Mouse (Mus musculus): ENCODE data around the gene BC049762. TPM values are rescaled to one million over a fixed set of nuclear protein-coding genes. Genes with fewer than 3 reads are reported as not detected.

Gene BC049762
- total RNA-seq, 1 experiment from 2014 or later = not detected

DNA sequence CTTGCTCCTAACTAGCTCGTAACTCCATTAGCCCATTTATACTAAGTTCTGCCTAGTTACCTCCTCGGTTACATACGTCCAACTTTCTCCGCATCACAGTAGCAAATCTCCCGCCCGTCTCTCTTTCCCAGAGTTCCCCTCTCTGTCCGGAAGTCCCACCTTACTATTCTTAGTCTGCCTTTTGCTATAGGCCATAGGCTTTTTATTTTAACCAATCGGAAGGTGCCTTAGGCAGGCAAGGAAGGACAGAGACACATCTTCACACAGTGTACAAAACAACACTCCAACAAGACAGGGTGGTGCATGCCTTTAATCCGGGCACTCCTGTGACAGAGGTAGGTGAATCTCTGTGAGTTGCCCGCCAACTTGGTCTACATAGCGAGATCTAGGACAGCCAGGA, 42.5 kb downstream of the BC049762 start, which contains the start of gene Gm12569:
Gene Gm12569, plus strand, starts transcription at position 166 of the 400 bp plus-strand sequence.
- no peak for ATAC-seq (replicated peaks; ENCODE audit: low read depth, poor library complexity, severe bottlenecking)

DNA sequence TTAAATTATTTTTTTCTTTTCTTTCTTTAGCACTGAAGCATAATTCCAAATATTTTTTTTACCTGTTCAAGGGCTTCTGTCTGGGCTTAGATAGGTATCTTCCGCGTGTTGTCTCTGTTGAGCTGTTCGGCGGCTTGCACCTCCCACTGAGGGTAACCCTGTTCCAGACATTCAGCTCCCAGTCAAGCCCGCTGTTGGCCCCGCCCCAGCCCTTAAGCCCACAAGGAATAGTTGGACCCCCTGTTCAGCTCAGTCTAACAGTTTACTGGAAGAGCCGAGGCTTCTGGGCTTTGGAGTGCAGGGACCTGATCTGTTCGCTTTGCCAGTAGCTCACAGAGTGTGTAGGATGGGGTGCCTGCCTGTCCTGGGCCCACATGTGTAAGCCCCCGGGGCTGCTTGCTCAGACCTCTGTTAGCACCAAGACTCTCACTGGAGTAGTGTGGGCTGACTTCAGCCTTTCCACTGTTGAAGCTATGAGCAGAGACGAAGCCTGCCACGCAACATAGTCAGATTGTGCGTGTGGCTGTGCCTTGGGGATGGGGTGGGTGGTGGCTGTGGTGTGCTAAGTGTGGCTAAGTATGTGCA, 43.4 kb downstream of the BC049762 start:
- no peak for ATAC-seq (replicated peaks; ENCODE audit: low read depth, poor library complexity, severe bottlenecking)

DNA sequence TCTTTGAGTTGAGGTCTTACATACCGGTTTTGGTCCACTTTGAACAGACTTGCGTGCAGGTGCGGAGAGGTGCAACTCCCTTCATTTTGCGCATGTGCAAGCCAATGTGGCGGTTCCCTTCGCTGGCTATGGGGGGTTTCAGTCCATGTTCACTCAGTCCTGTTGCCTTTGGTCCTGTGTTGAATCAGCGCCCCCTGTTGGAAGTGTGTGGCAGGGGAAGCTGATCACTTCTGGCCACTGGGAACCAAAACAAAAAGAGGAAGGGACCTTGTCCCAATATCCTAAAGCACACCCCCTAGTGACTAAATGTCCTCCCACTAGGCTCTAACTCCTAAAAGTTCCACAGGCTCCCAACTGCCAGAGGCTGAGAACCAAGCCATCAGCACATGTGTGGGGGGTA, 48.8 kb downstream of the BC049762 start:
- ATAC-seq (replicated peaks; ENCODE audit: low read depth, poor library complexity, severe bottlenecking) = no peak

DNA sequence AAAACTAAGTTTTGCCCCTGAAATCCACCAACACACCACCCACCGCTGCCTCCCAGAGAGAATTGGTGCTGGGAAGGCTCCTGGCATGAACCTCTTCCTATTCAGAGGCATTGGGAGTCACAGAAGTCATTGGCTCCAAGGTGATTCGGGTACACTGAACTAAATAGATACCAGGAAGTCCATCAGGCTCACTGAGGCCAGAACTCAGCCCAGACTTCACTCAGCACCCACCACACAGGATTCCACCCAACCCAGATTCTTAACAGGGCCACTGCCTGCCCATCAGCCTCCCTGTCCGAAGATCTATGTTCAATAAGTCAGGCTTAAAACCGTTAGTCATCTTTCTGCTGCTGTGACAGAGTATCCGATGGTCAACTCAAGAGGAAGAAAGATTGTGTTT, 51.4 kb downstream of the BC049762 start:
- no peak for ATAC-seq (replicated peaks; ENCODE audit: low read depth, poor library complexity, severe bottlenecking)

DNA sequence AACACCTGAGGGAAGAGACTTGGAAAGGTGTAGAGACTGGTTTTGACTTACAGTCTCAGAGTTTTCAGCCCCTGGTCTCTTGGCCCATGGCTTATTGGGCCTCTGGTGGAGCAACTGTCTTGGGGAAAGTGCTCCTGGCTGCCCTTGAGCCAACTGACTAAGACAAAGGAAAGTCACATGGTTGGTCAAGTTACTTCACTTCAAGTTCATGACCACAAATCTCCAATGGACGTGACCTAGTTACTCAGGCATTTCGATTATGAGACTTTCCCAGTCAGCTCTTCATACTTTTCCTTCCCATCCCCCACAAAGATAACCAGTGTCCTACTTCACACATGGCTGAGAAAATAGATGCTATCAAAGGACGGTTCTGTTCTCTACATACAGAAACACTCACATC, 55.1 kb downstream of the BC049762 start:
- ATAC-seq (replicated peaks; ENCODE audit: low read depth, poor library complexity, severe bottlenecking) = no peak

Other genes with a start within 250 kb of the BC049762 start
- gene Olfr54, start 248.8 kb downstream of the BC049762 start, total RNA-seq (2017) = not detected in 2 replicates
- not detected in 2 replicates for gene Olfr1375, start 214.9 kb downstream of the BC049762 start, total RNA-seq (2017)
- not detected in 2 replicates for gene Zfp354a, start 203.8 kb downstream of the BC049762 start, total RNA-seq (2017)
- gene Gm12569, start 42.6 kb downstream of the BC049762 start, total RNA-seq (2017) = not detected in 2 replicates
- 181 and 198 TPM in 2 replicates for gene Clk4, start 1.3 kb downstream of the BC049762 start, total RNA-seq (2017)
- 0.18 TPM in 1 of 2 replicates, not detected in the other for gene Col23a1, start 26.9 kb upstream of the BC049762 start, total RNA-seq (2017)